Mouse (Mus musculus): ENCODE results near the gene Il27ra.

DNA sequence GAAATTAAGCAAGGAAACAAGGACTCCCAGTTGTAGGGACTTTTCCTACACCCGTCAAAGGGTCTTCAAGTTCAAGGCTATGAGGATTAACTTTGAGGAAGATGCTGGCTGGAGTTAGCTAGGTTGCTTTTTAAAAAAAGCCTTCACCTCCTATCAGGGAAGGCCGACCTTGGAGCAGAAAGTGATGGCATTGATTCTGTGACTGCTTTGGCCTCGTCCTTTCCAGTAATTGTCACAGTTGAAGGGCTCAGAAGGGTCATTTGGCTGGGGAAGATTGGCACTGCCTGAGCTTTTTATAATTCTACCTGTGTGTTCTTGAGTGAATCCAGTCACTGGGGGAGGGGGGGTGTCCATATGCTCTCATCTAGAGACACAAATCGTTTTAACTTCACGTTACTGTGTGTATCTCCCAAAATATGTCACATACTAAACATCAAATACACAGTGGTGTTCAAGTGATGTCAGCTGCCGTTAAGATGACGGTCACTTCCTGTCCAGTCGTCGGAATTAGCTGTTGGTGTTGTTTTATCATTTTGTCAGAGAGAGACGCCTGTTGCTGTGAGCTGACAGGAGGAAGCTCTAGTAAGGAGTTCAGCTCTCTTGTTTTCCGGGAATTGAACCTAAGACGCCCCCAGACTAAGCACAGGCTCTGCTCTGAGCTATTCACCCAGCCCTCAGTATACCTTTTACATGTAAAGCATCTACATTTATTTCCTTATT, 26.1 kb upstream of the Il27ra start:
- TF ChIP-seq GATA1 (IDR thresholded peaks at IDR 0.05; ENCODE audit: borderline replicate concordance, low read length) (no peak), CTCF (IDR thresholded peaks at IDR 0.05; ENCODE audit: low read depth, low read length) (no peak), GATA2 (IDR thresholded peaks at IDR 0.05; ENCODE audit: borderline replicate concordance, low read depth, low read length) (no peak), TAL1 (conservative IDR thresholded peaks at IDR 0.05; ENCODE audit: low read depth, low read length) (no peak), POLR2AphosphoS5 (IDR thresholded peaks at IDR 0.05; ENCODE audit: insufficient replicate concordance, low read depth, low read length) (no peak)
